8 mouse cellular contexts compared by ENCODE assay signal in the genomic region with DNA sequence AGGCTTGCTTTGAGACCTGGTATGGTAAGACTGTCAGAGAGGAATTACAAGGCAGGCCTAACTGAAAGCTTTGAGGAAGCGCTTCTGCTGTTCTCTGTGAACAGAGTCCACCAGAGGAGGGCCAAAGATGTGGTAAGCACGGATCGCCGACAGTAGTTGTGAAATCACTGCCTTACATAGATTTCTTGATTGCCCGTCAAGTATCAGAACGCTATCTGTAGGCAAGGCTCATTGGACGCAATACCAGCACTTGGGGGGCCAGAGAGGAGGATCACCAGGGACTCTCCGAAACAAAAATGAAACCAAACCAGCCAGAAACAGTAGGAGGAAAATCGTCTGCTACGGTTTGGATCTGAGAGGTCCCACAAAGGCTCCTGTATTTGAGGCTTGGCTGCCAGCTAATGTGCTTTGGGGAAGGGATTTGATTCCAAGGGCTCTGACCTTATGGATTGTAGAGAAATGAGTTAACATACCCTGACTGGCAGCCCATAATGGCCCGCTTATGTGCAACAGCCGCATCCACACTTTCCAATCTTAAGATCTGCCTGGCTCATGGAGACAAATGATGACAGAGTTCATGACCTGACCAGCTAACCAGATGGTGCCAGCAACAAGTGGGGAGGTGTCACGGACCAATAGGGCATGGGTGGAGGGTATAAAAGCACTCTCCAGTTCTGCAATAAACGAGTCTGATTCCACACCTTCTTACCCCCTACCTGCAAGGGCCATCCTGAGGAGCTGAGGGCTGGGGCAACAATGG. TPM values are rescaled to one million over a fixed set of nuclear protein-coding genes. Genes with fewer than 3 reads are reported as not detected.
A peak's percentile ranks its signal among the peaks of the same experiment; 100 is the strongest.
DNase-seq lines count a peak whose midpoint lies in the region; ATAC-seq lines count a peak whose summit lies in the region.

No protein-coding gene starts in this region.

- intact Hi-C loops in heart, postnatal 10 days (cut with DNase I): no loop called here

- H3K36me3 ChIP-seq in kidney, embryonic 16.5 days (ENCODE audit: insufficient read depth, low read length): no peaks in the 10 kb centered on the region
- no peaks in the 10 kb centered on the region for H3K36me3 ChIP-seq in neural tube, embryonic 11.5 days (ENCODE audit: control insufficient read depth, insufficient read depth, low read length)

- H3K27me3 ChIP-seq in kidney, embryonic 16.5 days (ENCODE audit: insufficient read depth, low read length): no peaks in the 10 kb centered on the region
- H3K27me3 ChIP-seq in neural tube, embryonic 11.5 days (ENCODE audit: control insufficient read depth, insufficient read depth, low read length): no peaks in the 10 kb centered on the region

- no peaks in the 10 kb centered on the region; the same call in 1 of the 2 replicates for H3K9me3 ChIP-seq in kidney, embryonic 16.5 days (ENCODE audit: low read length)
- H3K9me3 ChIP-seq in neural tube, embryonic 11.5 days (ENCODE audit: control insufficient read depth, low read length): no peaks in the 10 kb centered on the region

- H3K9ac ChIP-seq in kidney, embryonic 16.5 days (replicated peaks; ENCODE audit: low read length): no peak overlapping the region
- no peak overlapping the region for H3K9ac ChIP-seq in neural tube, embryonic 11.5 days (ENCODE audit: low read length)

- peak overlapping the region; percentile 14; the same call in 1 of the 2 replicates for H3K4me2 ChIP-seq in kidney, embryonic 16.5 days (replicated peaks; ENCODE audit: low read depth, low read length)
- H3K4me2 ChIP-seq in neural tube, embryonic 11.5 days (ENCODE audit: low read depth): 0 out of 2 replicates have a peak overlapping the region, but pooled peaks have one; percentile 14

- H3K4me1 ChIP-seq in kidney, embryonic 16.5 days (ENCODE audit: insufficient read depth, low read length): peaks cover 18% of the 10 kb centered on the region
- H3K4me1 ChIP-seq in neural tube, embryonic 11.5 days (ENCODE audit: control insufficient read depth, insufficient read depth, low read length): peaks cover 5% of the 10 kb centered on the region

- no peak overlapping the region for H3K27ac ChIP-seq in kidney, embryonic 16.5 days (ENCODE audit: low read length)
- no peak overlapping the region for H3K27ac ChIP-seq in neural tube, embryonic 11.5 days (ENCODE audit: low read depth, low read length)

- H3K4me3 ChIP-seq in kidney, embryonic 16.5 days (ENCODE audit: low read length): no peak overlapping the region
- no peak overlapping the region for H3K4me3 ChIP-seq in neural tube, embryonic 11.5 days (ENCODE audit: low read depth, low read length)

- WGBS in kidney, embryonic 16.5 days: 44% methylated on average over 14 of the region's 14 CpGs
- 52% methylated on average over 14 of the region's 14 CpGs for WGBS in neural tube, embryonic 11.5 days

- DNase-seq in heart, postnatal 10 days: peak; percentile 16 to 20
- DNase-seq in heart, adult 8-10 months (ENCODE audit: low spot score): no peak
- peak; percentile 70 for DNase-seq in adrenal gland, postnatal 14 days
- DNase-seq in neural tube, embryonic 11.5 days (ENCODE audit: low spot score): peak; percentile 65
- no peak for DNase-seq in cerebellum, adult 18-20 months
- DNase-seq in MN1 (ENCODE audit: low spot score): no peak
- DNase-seq in left cerebral cortex, adult 18-20 months (ENCODE audit: low spot score in 2 of 2): no peak

- ATAC-seq in kidney, embryonic 16.5 days (ENCODE audit: low FRiP score, low TSS enrichment): no peak
- no peak for ATAC-seq in neural tube, embryonic 11.5 days (ENCODE audit: insufficient read depth, low FRiP score, low TSS enrichment)

RNA-seq across cellular contexts. Expression of gene Dhrs2, which starts 27.8 kb away (rescaled TPM):
- not detected for total RNA-seq in heart, postnatal 10 days (2021)
- not detected for total RNA-seq in heart, adult 8-10 months (2022)
- not detected in 2 replicates for total RNA-seq in adrenal gland, postnatal 14 days (2021)
- 0.29 and 0.42 TPM in 2 replicates for polyA plus RNA-seq in kidney, embryonic 16.5 days (2015; fragmentation: Nextera tagmentation; extraction: Ambion mirVana)
- polyA plus RNA-seq in neural tube, embryonic 11.5 days (2014; fragmentation: Nextera tagmentation; extraction: Ambion mirVana): not detected in 2 replicates
- total RNA-seq in left cerebral cortex, adult 18-20 months (2021): not detected

Comparison
In these comparisons a context has a peak if more than half of its experiments do, and no peak if none do; other contexts are left out.
1. DNase-seq: peak in heart, postnatal 10 days (2 of 2), adrenal gland, postnatal 14 days (single experiment) and neural tube, embryonic 11.5 days (single experiment); none in heart, adult 8-10 months (single experiment), cerebellum, adult 18-20 months (0 of 2), MN1 (single experiment) and left cerebral cortex, adult 18-20 months (0 of 2).